Mouse (Mus musculus) large intestine, adult 2 months (tissue): ENCODE measurements around the gene Syn3. TPM values are rescaled to one million over a fixed set of nuclear protein-coding genes. Genes with fewer than 3 reads are reported as not detected.

Source experiments
- DNase-seq: peaks from one replicate; pipeline ENCODE4 v3.0.0-alpha.2; 2012; ENCODE audit warnings: low read depth, low spot score
- WGBS: fragments of 180-500 bp; shearing (Covaris S2); methylation state at CpG from one replicate; pipeline ENCODE4 v1.1.7; 2018; 5-methylcytosine and 5-hydroxymethylcytosine counted together
- polyA plus RNA-seq: library from polyadenylated mRNA; depleted of rRNA; stranded (reverse); fragments of >200 nt; gene quantifications from 2 replicates; pipeline ENCODE4 v1.2.3, GENCODE M21; 2012

Syn3 gene
- polyA plus RNA-seq, 1 experiment = 0.89 TPM

GRCm38 (mm10) chr10:86193863-86194434 is 304.7 kb downstream of the Syn3 start:
- WGBS = 52% methylated on average over 4 of the region's 4 CpGs
- no peak for DNase-seq

- 64% methylated on average over 4 of the region's 4 CpGs for WGBS
- no peak for DNase-seq
Measured at GRCm38 (mm10) chr10:86188614-86189013, 310.1 kb downstream of the Syn3 start.

- 79% methylated on average over 5 of the region's 5 CpGs for WGBS
Measured at GRCm38 (mm10) chr10:86187881-86188280, 310.8 kb downstream of the Syn3 start.

DNA sequence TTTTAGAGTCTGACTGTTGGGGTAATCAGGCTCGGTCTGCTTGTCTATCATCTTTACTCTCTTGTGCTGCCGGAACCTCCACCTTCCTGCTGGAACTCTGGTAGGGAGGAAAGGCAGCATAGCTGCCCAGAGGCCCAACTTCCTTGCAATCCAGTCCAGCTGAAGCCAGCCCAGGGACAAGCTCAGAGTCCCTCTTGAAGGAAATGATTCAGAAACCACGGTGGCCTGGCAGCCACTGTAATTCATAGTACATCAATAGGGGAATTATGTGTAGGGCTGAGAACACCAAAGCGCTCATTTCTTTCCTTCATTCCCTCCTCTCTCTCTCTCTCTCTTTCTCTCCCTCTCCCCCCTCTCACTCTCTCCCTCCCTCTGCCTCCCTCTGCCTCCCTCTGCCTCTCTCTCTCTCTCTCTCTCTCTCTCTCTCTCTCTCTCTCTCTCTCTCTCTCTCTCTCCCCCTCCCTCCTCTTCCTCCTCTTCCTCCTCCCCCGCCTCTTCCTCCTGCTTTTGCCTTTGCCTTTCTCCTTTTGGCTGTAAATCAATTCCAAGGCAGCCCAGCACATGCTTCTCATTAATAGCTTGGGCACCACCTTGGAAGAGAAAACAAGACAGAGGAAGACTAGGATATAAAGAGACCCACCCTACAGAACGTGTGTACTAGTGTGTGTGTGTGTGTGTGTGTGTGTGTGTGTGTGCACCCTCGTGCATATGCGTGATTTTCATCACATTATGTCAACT is 315.4 kb downstream of the Syn3 start:
- DNase-seq = no peak
- WGBS = 67% methylated on average over 8 of the region's 8 CpGs

More at GRCm38 (mm10) chr10:86187881-86188280, 310.8 kb downstream of the Syn3 start:
- no peak for DNase-seq

- WGBS = 48% methylated on average over 3 of the region's 3 CpGs
- DNase-seq = peak; percentile 18
Measured at GRCm38 (mm10) chr10:86182183-86182805, 316.4 kb downstream of the Syn3 start.

DNA sequence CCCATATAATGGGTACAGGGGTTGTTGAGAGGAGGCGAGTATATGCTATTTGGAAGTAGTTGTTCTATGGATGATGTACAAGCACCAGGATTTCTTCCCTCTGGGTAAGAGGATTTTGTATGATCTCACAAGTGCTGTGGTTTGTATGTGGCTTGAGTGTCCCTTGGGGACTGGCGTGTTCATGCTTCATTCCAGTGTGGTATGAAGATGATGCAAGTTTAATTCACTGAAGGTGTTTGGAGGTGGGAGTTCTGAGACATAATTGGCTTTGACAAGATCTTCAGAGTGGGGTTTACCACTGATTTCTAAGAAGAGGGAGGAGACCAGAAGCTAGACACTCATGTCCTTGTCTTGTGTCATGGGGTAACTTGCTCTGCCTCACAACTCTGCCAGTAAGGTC is 322.3 kb downstream of the Syn3 start:
- 84% methylated on average over 2 of the region's 2 CpGs for WGBS

GRCm38 (mm10) chr10:86174017-86174416 is 324.7 kb downstream of the Syn3 start:
- DNase-seq = no peak
- 69% methylated on average over 6 of the region's 6 CpGs for WGBS

More for the DNA sequence above, 322.3 kb downstream of the Syn3 start:
- no peak for DNase-seq

- WGBS = 88% methylated on average over 4 of the region's 4 CpGs
Measured at GRCm38 (mm10) chr10:86173284-86173683, 325.4 kb downstream of the Syn3 start.

DNA sequence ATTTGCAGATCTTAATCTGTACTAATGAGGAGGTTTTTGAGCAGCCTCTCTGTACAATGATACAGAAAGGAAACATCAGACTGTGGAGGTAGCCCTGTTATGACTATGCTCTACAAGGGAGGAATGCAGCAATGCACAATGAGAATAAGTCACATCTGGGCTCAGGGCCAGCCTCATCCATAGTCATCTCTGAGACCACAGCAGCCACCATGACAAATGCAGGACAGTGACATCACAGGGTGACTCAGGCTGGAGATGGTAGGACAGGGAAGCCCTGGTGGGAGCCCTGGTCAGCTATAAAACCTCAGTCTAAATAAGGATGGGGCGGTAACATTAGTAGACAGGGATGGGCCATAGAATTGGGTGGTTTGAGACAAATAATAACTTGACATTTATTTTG is 327.4 kb downstream of the Syn3 start:
- no peak for DNase-seq
- WGBS = 91% methylated on average over 1 of the region's 1 CpGs

More at GRCm38 (mm10) chr10:86173284-86173683, 325.4 kb downstream of the Syn3 start:
- no peak for DNase-seq

DNA sequence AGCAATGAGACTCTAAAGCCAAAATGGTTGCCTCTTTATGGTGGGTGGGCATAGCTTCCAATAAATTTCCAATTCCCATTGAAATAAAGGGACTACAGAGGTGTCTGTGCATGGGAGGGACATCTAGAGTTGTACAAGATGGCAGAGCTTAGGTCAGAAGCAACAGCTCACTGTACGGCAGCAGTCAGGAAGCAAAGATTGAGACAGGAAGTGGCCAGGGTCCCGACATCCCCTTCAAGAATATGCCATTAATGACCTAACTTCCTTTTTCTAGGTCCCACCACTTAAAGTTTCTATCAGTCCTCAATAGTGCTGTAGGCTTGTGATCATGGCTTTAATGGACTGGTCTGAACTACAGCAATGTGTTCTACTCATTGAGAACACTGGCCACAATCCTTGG is 330.6 kb downstream of the Syn3 start:
- no peak for DNase-seq
- 88% methylated on average over 2 of the region's 2 CpGs for WGBS

DNA sequence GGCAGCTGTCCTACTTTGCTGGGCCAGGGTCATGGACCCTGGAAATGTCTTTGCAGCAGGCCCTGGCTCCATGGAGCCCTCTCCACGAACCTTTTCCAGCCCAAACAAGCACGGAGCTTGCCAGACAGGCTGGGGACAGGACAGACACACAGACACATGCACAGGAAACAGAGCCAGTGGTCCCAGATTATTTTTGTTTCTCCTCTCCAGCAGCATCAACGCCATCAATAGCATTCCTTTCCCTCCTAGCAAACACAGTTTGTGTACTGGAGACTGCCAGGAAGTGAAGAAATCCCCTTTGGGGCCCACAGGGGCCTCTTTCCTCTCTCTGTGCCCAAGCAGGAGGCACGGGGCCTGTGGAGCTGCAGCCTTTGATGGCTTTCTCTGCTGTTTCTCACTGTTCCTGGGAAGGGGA is 331.8 kb downstream of the Syn3 start:
- DNase-seq = no peak
- WGBS = 14% methylated on average over 4 of the region's 4 CpGs

GRCm38 (mm10) chr10:86164098-86164497 is 334.6 kb downstream of the Syn3 start:
- 48% methylated on average over 3 of the region's 3 CpGs for WGBS
- DNase-seq = no peak

DNA sequence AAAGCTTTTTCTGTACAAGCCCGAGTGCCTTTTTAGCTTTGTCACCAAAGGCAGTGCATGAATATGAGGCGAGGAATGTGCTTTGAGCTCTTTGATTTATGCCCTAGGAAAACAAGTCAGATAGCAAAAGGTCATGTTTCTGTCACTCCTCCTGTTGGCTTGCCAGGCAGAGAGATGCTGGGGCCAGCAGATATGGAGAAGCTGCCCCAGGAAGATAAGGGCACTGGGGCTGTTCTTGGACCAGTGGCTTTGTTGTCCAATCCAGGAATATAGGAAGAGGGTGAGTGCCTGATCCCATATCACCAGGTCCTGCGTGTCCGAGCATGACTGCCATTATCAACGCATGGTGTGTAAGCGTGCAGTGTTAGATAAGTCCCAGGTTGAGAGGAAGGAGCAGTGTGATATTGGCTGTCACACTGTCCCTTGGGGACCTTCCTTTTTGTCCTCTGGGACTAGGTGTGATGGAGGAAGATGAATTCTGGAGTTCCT is 336.9 kb downstream of the Syn3 start:
- WGBS = 56% methylated on average over 6 of the region's 6 CpGs
- no peak for DNase-seq

DNA sequence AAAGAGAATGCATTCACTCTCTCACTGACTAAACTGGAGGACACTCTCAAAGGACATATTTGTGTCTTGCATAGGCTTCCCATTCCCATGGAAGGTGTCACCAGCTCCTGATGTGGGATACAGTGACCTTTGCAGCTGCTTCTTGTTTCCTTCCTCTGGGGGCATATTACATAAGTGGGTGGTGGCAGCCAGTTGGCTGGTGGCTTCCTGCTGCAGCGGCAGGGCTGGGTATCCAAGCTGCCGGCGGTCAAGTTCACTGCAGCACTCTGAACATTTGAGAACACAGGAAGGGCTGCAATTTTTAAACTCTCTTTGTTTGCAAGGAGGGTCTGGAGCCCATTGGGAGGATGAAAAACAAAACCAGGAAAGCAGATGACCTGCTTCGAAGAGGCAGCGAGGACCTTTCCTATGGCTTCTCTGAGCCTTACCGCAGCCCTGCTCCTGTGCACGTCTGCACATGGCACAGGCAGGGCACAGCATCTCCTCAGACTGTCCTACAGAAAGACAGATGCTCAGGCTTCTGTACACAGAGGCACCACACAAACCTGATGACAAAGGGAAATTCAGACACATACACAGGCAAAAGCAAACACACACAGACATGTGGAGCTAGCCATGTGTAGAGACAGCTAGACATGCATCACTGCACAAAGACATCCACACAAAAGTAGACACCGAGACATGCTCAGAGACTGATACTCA is 340.3 kb downstream of the Syn3 start:
- WGBS = 71% methylated on average over 8 of the region's 8 CpGs
- DNase-seq = no peak

DNA sequence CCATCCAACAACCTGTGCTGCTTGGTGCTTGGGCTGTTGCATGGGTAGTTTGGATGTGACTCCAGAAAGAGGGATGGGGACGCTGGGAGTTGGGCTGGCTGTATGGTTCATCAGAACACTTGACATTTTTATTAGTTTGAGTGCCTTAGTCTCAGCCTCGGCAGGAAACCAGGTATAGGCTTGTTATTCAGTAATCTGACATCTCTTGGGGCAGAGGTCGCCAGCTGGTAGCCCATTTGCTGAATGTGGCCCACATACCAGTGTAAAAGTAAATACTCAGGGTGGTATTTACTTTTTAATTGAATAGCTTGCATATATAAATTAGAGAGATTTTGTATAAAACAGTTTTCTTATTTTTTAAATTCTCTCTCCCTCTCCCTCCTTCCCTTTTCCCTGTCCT is 343.4 kb downstream of the Syn3 start:
- no peak for DNase-seq
- WGBS = 44% methylated on average over 3 of the region's 3 CpGs

- no peak for DNase-seq
Measured at GRCm38 (mm10) chr10:86153221-86153620, 345.5 kb downstream of the Syn3 start.

DNA sequence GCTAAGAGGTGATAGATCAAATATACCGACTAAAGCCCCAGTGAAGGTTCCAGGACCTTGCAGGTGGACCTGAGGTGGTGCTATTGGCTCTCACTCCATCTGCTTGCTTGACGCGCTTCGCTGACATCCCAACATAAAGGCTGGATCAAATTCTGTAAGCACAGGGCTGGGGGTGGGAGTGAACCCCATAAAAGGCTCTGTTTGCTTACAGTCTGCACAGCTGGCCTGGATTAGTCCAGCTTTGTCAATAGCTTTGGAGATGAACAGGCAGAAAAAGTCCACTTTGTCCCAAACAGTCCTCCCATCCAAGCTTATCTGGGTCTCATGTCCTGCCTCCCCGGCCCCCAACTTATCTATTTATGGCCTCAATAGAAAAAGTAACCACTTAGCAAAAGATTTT is 347.3 kb downstream of the Syn3 start:
- 46% methylated on average over 5 of the region's 5 CpGs for WGBS
- DNase-seq = no peak

DNA sequence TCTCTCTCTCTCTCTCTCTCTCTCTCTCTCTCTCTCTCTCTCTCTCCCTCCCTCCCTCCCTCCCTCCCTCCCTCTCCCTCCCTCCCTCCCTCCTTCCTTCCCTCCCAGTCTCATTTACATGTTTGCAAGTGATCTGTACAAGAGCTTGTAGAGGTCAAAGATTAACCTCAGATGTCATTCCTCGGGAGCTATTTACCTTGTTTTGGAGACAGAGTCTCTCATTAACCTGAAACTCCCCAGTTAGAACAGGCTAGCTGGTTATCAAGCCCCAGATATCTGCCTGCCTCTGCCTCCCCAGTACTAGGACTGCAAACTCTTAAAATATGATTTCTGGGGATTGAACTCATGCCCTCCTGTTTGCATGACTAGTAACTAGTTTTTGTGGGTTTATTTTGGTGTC is 348.6 kb downstream of the Syn3 start:
- no peak for DNase-seq
- WGBS = 32% methylated on average over 1 of the region's 1 CpGs

GRCm38 (mm10) chr10:86149029-86149818 is 349.5 kb downstream of the Syn3 start:
- WGBS = 80% methylated on average over 3 of the region's 3 CpGs
- DNase-seq = no peak
